Mouse (Mus musculus) liver, embryonic 11.5 days (tissue): Measurements from ENCODE around the gene Hdac9. TPM values are rescaled to one million over a fixed set of nuclear protein-coding genes. Genes with fewer than 3 reads are reported as not detected.

Experiments used
- ATAC-seq: fragments of 200-750 bp; cut with Nextera tagmentation; replicated peaks from 2 replicates; pipeline ENCODE4 v1.8.0; 2017; ENCODE audit warnings: moderate number of reproducible peaks, mild to moderate bottlenecking, moderate TSS enrichment, moderate library complexity; ENCODE audit not compliant: low FRiP score
- DNase-seq: peaks from one replicate; pipeline ENCODE4 v3.0.0-alpha.2; 2017; ENCODE audit warnings: low spot score
- H3K27ac ChIP-seq: fragments of 300-500 bp; sonication (generic); 2 replicates; pipeline ENCODE4 v1.5.1; 2014; ENCODE audit warnings: mild to moderate bottlenecking, low read depth, low read length, control low read depth
- H3K27me3 ChIP-seq: fragments of 300-500 bp; sonication (generic); replicated peaks from 2 replicates; pipeline ENCODE4 v1.6.1; 2014; ENCODE audit warnings: low read length, mixed read lengths; ENCODE audit not compliant: control insufficient read depth, insufficient read depth
- H3K36me3 ChIP-seq: fragments of 300-500 bp; sonication (generic); 2 replicates; pipeline ENCODE4 v1.6.1; 2014; ENCODE audit warnings: mild to moderate bottlenecking, low read length, moderate library complexity, mixed read lengths; ENCODE audit not compliant: control insufficient read depth, insufficient read depth
- H3K4me1 ChIP-seq: fragments of 300-500 bp; sonication (generic); replicated peaks from 2 replicates; pipeline ENCODE4 v1.6.1; 2014; ENCODE audit warnings: low read length, mixed read lengths; ENCODE audit not compliant: control insufficient read depth, insufficient read depth
- H3K4me2 ChIP-seq: fragments of 300-500 bp; sonication (generic); 2 replicates; pipeline ENCODE4 v1.6.1; 2014; ENCODE audit warnings: mild to moderate bottlenecking, control low read depth, moderate library complexity
- H3K4me3 ChIP-seq: fragments of 300-500 bp; sonication (generic); 2 replicates; pipeline ENCODE4 v1.5.1; 2014; ENCODE audit warnings: low read depth, low read length, control low read depth
- H3K9ac ChIP-seq: fragments of 300-500 bp; sonication (generic); 2 replicates; pipeline ENCODE4 v1.6.1; 2014; ENCODE audit warnings: low read depth, low read length, control low read depth
- H3K9me3 ChIP-seq: fragments of 300-500 bp; sonication (generic); 2 replicates; pipeline ENCODE4 v1.6.1; 2016; ENCODE audit warnings: low read length, inconsistent platforms, mixed read lengths; ENCODE audit not compliant: control insufficient read depth
- WGBS: fragments of 180-500 bp; shearing (Covaris S2); extraction: QIAGEN DNeasy Blood & Tissue Kit; methylation state at CpG from one replicate; pipeline ENCODE4 v1.1.7; 2014; 5-methylcytosine and 5-hydroxymethylcytosine counted together
- polyA plus RNA-seq: library from polyadenylated mRNA; unstranded; fragments of >200 nt; fragmentation: Nextera tagmentation; extraction: Ambion mirVana; gene quantifications from 2 replicates; pipeline ENCODE4 v1.2.1, GENCODE M21; 2014

The Hdac9 gene
- polyA plus RNA-seq, 1 experiment from 2014 or later = 3.5 TPM

- Histone ChIP-seq H3K27ac (no peak overlapping the region), H3K4me2 (no peak overlapping the region), H3K9me3 (no peaks in the 10 kb centered on the region), H3K27me3 (no peaks in the 10 kb centered on the region), H3K4me1 (no peaks in the 10 kb centered on the region), H3K36me3 (no peaks in the 10 kb centered on the region), H3K4me3 (no peak overlapping the region), H3K9ac (no peak overlapping the region)
- DNase-seq = no peak
- WGBS = 55% methylated on average over 4 of the region's 4 CpGs
- no peak for ATAC-seq
Observed at GRCm38 (mm10) chr12:34200030-34200446, 716.9 kb downstream of the Hdac9 start.

- H3K27me3 ChIP-seq = no peaks in the 10 kb centered on the region
- no peak overlapping the region for H3K4me3 ChIP-seq
- no peak overlapping the region for H3K4me2 ChIP-seq
- DNase-seq (no peak), ATAC-seq (no peak)
- H3K9me3 ChIP-seq = no peaks in the 10 kb centered on the region
- no peaks in the 10 kb centered on the region for H3K36me3 ChIP-seq
- no peak overlapping the region for H3K9ac ChIP-seq
- no peak overlapping the region for H3K27ac ChIP-seq
- no peaks in the 10 kb centered on the region for H3K4me1 ChIP-seq
Observed at GRCm38 (mm10) chr12:34195155-34195828, 721.6 kb downstream of the Hdac9 start.

- no peak for ATAC-seq
- H3K27ac ChIP-seq = no peak overlapping the region
- H3K4me2 ChIP-seq = no peak overlapping the region
- H3K9me3 ChIP-seq = no peaks in the 10 kb centered on the region
- no peak overlapping the region for H3K4me3 ChIP-seq
- no peak for DNase-seq
- H3K4me1 ChIP-seq = no peaks in the 10 kb centered on the region
- no peaks in the 10 kb centered on the region for H3K27me3 ChIP-seq
- no peaks in the 10 kb centered on the region for H3K36me3 ChIP-seq
- WGBS = 86% methylated on average over 4 of the region's 4 CpGs
- H3K9ac ChIP-seq = no peak overlapping the region
Observed at GRCm38 (mm10) chr12:34194116-34194515, 722.8 kb downstream of the Hdac9 start.

GRCm38 (mm10) chr12:34191246-34191645, 725.6 kb downstream of the Hdac9 start:
- no peak for DNase-seq
- Histone ChIP-seq H3K4me1 (no peaks in the 10 kb centered on the region), H3K4me2 (no peak overlapping the region), H3K27ac (no peak overlapping the region), H3K4me3 (no peak overlapping the region), H3K36me3 (no peaks in the 10 kb centered on the region), H3K9me3 (no peaks in the 10 kb centered on the region), H3K27me3 (no peaks in the 10 kb centered on the region), H3K9ac (no peak overlapping the region)
- ATAC-seq = no peak
- 78% methylated on average over 1 of the region's 1 CpGs for whole genome bisulfite sequencing

GRCm38 (mm10) chr12:34178931-34179330, 738.0 kb downstream of the Hdac9 start:
- 82% methylated on average over 4 of the region's 4 CpGs for WGBS
- no peak overlapping the region for H3K4me2 ChIP-seq
- no peak overlapping the region for H3K9ac ChIP-seq
- DNase-seq = no peak
- H3K27me3 ChIP-seq = no peaks in the 10 kb centered on the region
- H3K27ac ChIP-seq = no peak overlapping the region
- H3K36me3 ChIP-seq = no peaks in the 10 kb centered on the region
- no peak overlapping the region for H3K4me3 ChIP-seq
- H3K9me3 ChIP-seq = no peaks in the 10 kb centered on the region
- ATAC-seq = no peak
- H3K4me1 ChIP-seq = no peaks in the 10 kb centered on the region

- Histone ChIP-seq H3K4me2 (no peak overlapping the region), H3K9me3 (no peaks in the 10 kb centered on the region), H3K4me1 (no peaks in the 10 kb centered on the region), H3K4me3 (no peak overlapping the region), H3K27me3 (no peaks in the 10 kb centered on the region), H3K9ac (no peak overlapping the region), H3K36me3 (no peaks in the 10 kb centered on the region), H3K27ac (no peak overlapping the region)
- DNase-seq (no peak), ATAC-seq (no peak)
- 74% methylated on average over 3 of the region's 3 CpGs for WGBS
Observed at GRCm38 (mm10) chr12:34176790-34177189, 740.1 kb downstream of the Hdac9 start.

GRCm38 (mm10) chr12:34173036-34173435, 743.9 kb downstream of the Hdac9 start:
- no peak overlapping the region for H3K9ac ChIP-seq
- H3K4me1 ChIP-seq = no peaks in the 10 kb centered on the region
- DNase-seq (no peak), ATAC-seq (no peak)
- H3K4me2 ChIP-seq = no peak overlapping the region
- WGBS = 84% methylated on average over 1 of the region's 1 CpGs
- no peak overlapping the region for H3K4me3 ChIP-seq
- no peaks in the 10 kb centered on the region for H3K36me3 ChIP-seq
- no peak overlapping the region for H3K27ac ChIP-seq
- no peaks in the 10 kb centered on the region for H3K9me3 ChIP-seq
- no peaks in the 10 kb centered on the region for H3K27me3 ChIP-seq

- Histone ChIP-seq H3K9ac (no peak overlapping the region), H3K36me3 (no peaks in the 10 kb centered on the region), H3K4me2 (no peak overlapping the region), H3K4me1 (no peaks in the 10 kb centered on the region), H3K27ac (no peak overlapping the region), H3K27me3 (no peaks in the 10 kb centered on the region), H3K4me3 (no peak overlapping the region), H3K9me3 (no peaks in the 10 kb centered on the region)
- ATAC-seq (no peak), DNase-seq (no peak)
- 59% methylated on average over 3 of the region's 3 CpGs for WGBS
Observed at GRCm38 (mm10) chr12:34170601-34171000, 746.3 kb downstream of the Hdac9 start.

GRCm38 (mm10) chr12:34165674-34166073, 751.2 kb downstream of the Hdac9 start:
- H3K9me3 ChIP-seq = no peaks in the 10 kb centered on the region
- no peaks in the 10 kb centered on the region for H3K36me3 ChIP-seq
- no peaks in the 10 kb centered on the region for H3K4me1 ChIP-seq
- no peaks in the 10 kb centered on the region for H3K27me3 ChIP-seq
- no peak overlapping the region for H3K9ac ChIP-seq
- 76% methylated on average over 4 of the region's 4 CpGs for WGBS
- DNase-seq (no peak), ATAC-seq (no peak)
- no peak overlapping the region for H3K4me2 ChIP-seq
- H3K4me3 ChIP-seq = no peak overlapping the region
- H3K27ac ChIP-seq = no peak overlapping the region
